Mouse (Mus musculus) cerebellum, postnatal 14 days (tissue): ENCODE results near the gene Gpbp1l1.

Source experiments
- DNase-seq, 2 experiments: peaks; one replicate each; pipeline ENCODE4 v3.0.0; 2021; ENCODE audit warnings: mixed read lengths in 2 of 2

Gpbp1l1 gene

DNA sequence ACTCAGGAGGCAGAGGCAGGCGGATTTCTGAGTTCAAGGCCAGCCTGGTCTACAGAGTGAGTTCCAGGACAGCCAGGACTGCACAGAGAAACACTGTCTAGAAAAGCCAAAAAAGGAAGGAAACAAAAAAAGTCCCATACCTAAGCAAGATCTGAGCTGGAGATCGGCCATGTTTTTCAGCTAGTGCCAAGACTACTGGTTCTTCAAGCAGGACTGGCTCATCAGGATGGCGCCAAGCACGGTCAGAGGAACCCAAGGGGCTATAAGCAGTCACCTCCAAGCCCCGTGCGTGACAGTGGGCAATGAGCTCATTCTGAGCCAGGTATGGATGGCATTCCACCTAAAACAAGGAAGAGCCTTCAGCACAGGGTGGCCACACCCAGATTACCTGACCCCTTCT lies 81.4 kb downstream of the Gpbp1l1 start:
- DNase-seq, result no peak

DNA sequence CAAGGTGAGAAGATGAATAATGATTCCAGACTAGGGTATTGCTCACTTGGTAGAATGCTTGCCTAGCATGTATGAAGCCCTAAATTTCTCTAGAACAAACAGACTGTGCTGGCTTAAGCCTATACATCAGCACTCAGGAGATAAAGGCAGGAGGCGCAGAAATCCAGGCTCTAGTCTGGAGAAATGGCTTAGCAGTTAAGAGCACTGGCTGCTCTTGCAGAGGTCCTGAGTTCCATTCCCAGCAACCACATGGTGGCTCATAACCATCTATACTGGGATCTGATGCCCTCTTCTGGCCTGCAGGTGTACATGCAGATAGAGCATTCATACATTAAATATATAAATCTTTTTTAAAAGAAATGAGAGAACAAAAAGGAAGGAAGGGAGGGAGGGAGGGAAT lies 84.6 kb downstream of the Gpbp1l1 start:
- no peak for DNase-seq
